Mouse (Mus musculus): ENCODE measurements around the gene Srd5a3.
"Not testable (repeated sequence)": the region's sequence is repeated elsewhere in the genome, so short reads cannot be mapped to it uniquely, and the experiment has no call there.

The Srd5a3 gene

DNA sequence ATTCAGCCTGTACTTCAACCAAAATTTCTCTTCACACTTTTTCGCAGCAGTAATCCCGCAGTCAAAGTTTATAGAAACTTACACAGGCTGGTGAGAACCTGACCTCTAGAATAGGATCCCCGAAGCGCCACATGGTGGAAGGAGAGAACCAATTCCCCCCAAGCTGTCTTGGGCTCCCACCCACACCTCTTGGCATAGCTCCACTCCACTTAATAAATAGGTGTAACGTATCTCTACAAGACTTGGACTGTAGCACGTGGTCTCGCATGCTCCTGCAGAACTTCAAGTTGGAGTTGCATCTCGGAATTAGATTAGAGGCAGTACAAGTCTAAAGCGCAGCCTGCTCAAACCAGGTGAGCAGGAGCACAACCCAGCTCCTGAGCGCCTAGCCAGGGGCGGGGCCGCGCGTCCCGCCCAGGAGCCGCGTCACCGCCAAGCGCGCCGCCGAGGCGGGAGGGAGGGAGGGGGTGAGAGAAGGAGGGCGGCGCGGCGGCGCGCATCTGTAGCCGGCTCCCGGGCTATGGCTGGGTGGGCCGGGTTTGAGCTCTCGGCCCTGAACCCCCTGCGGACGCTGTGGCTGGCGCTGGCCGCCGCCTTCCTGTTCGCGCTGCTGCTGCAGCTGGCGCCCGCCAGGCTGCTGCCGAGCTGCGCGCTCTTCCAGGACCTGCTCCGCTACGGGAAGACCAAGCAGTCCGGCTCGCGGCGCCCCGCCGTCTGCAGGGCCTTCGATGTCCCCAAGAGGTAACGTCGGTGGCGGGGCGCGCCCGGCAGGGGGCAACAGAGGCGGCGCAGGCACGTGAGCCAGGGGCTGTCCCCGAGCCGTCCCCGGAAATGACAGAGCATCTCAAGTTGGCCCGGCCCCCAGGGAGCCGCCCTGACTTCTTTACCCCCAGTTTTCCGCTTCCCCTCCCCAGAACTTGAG is at the start of gene Srd5a3:
Srd5a3 (plus strand) TSS at position 464 of the 922 bp plus-strand sequence.
- DNase-seq: peak; percentile 92 to 93

DNA sequence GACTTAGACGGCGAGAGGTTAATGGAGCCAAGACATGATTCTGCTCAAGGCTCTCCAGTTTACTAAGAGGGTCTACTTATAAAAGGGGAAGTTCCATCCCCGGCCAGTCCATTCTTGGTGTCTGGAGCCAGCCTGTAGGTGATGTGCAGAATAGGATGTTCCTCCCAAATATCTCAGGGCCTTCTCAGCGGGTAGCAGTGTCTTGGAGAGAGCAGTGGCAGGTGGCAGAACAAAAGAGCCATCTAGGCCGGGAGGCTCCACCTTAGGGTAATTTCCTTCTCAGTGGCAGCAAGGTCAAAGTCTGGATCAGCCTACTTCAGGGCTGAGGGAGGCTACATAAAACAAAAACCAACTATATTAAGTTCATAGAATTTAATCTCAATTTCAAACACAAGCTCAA is 36.3 kb upstream of the Srd5a3 start:
- DNase-seq: not testable (repeated sequence)

DNA sequence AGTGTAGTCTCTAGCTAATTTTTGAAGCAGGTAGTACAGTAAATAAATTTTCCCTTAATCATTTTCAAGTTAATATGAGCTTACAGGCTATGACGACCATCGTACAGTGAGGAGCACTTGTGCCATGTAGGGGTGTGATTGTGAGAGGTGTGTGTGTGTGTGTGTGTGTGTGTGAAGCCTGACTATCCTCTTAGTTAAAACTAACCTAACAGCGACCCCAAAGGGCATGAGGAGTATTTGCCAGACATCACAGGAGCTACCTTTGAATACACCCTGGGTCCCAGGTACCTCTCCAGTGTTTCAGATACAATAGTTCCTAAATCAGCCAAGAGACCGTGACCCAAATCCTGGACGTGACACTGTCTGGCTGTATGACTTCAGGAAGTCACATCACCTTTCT is 32.8 kb upstream of the Srd5a3 start:
- no peak for DNase-seq

DNA sequence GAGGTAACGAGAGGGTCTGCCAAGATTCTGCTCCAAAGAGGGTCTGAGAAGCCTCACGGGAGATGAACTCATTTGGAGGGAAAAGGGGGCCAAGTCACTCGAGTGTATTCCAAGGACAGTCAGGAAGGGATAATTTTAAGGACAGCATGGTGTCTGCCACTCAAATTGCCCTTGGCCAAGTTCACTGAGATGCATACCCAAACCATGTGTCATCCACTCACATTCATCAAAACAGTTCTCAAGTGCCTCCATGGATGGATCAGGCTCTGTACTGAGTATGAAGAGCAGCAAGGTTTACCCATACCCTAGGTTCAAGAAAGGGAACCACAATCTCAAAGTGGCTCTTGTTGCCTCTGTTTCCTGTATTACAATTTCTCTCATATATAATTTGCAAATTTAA is 31.6 kb upstream of the Srd5a3 start:
- peak in 1 of 2 experiments; percentile 35 for DNase-seq

DNA sequence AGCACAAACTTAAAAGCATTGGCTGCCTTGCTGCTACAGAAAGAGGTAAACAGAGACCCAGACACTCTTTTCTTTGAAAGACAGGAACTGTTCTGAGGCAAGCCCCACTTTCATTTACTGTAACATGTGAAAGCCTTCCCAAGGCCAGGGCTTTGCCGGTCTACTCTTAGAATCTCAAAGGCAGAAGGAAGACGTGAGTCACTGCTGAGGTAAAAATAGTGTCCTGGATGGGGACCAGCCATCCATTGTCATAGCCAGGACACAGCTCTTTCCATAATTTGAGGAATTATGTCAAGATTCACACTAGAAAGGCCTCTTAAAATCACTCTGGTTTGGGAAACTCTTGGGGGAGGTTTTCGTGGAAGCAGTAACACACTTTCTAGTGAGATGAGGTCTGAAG is 28.9 kb upstream of the Srd5a3 start:
- no peak for DNase-seq

DNA sequence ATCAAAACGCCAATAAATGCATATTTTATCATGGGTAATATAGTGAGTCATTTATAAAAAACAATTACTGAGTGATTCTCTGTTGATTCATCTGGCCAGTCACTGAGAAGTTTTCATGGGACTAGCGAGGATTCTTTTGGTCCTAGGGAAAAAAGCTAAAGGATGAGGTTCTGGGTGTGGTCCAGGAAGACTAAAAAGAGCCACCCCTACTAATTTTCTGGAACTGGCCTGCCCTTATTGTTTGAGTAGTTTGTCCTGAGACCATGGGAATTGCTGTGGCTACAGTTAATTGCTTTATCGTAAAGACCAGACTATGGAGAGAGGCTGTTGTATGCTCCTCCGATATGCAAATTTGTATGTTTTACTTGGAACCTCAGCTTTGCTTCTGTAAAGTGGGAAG is 28.1 kb upstream of the Srd5a3 start:
- no peak for DNase-seq

DNA sequence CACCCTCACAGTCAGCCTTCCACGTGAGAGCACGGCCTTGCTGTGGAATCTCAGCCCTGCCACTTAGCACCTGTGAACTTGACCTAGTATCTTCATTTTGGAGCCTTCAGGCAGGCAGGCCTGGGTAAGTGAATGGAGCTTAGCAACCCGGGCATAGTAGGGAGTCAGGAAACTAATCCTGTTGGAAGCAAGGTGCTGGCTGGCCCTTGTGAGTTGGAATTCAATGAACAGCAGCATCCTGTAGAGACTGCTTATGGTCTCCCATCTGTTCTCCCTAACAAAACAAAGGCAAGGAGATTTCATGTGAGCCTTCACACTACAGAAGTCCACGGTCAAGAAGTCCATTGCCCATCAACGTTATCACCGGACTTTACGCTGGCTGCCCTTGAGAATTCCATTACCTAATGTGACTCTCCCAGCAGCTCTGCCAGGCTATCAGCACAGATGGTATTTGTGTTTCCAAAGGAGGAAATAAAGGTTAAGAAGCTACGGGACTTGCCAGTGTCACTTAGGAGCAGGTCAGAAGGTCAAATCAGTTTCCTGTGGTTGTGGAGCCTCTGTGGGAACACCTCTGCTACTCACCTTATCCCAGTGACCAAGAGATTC is 24.5 kb upstream of the Srd5a3 start:
- DNase-seq: peak; percentile 49 to 51

DNA sequence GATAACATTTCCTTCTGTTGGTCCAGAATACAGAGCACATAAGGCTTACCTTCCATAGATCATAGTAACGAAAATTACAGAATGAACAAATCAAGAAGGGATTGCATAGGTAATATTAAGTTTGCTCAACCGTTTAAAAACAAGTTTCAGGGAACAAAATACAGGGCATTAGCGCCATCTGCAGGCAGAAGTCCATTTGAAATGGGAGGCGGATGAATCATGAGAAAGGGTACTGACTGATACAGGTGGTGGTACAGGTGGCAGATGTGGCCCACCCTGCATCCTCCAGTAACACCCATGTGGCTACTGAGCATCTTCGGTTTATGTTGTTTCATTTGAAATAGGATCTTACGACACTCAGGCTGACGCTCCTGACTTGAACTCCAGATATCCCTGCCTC is 21.6 kb upstream of the Srd5a3 start:
- peak; percentile 81 to 85 for DNase-seq

DNA sequence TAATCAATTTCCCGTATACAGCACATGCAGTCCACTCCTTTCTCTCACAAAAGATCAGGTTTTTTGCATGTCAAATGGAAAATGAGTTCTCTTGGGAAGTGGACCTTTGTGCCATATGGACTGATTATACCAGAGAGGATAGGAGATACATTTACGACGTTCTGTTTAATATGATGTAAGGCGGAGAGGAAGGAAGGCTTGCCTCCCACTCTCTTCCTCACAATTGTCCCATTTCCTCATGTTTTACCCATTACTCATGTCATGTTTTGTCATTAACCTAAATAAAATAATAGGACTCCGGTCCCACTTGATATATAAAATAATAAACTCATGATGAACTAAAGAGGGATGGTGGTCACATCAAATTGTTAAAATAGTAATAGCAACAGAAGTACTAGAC is 19.4 kb upstream of the Srd5a3 start:
- no peak for DNase-seq

DNA sequence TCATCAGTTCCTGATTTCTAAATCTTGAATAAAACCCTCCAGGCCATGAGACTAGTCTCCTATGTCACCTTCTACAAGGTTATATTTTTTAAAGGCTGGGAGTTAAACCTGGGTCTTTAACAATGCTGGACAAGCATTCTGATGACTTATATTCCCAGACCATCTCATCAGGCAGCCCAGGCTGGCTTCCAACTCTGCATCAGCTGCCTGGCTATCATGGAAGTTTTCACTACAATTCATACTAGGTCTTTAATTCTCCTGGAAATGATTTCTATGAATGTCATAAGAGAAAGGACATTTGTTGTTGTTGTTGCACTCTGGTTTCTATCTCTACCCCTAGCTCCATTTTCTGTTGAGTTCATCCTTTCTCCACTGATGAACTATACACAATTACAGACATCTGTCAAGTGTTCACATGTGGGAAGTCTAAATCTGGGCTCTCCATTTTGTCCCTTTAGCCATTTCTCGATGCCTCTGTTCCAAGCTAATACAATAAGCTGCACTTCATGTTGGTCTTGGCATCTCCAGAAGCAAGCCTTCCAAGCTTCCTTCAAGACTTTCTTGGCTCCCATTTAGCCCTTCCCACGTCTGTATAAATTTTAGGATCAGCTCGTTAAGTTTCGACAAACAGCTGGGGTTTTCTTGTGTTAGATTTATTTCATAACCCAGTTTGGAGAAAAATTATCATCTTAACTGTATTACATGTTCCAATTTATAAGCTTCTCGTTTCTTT is 12.3 kb upstream of the Srd5a3 start:
- DNase-seq: no peak

DNA sequence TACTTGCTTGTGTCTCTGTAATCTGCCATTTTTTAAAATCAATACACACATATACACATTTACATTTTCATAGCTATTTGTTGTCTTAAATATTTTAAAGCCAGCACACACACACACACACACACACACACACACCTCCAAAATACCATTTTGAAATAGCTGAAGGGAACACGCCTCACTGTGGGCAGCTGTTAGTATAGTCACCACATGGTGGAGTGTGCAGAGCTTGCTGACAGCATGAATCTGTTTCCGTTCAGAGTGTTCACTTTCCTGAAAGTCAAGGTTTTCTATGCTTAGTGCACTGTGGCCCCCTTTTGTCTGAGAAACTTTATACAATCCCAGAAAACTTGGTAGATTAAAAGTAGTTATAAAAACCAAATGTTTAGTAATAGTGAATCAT is 9.8 kb upstream of the Srd5a3 start:
- no peak for DNase-seq

DNA sequence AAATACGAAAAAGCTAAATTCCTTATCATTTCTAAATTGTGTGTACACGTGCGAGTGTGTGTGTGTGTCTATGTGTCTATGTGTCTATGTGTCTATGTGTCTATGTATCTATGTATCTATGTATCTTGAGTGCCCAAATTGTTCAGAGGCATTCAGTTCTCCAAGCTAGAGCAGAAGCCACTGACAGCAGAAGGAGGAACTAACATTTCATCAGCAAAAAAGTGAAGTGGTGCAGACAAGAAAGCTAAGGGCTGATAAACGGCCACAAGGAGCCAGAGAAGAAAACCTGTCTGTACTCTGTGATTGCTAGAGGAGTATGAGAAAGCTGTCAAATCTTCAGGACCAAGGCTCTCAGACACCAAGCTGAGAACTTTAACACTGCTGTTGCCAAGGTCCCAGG is 8.1 kb upstream of the Srd5a3 start:
- no peak for DNase-seq

DNA sequence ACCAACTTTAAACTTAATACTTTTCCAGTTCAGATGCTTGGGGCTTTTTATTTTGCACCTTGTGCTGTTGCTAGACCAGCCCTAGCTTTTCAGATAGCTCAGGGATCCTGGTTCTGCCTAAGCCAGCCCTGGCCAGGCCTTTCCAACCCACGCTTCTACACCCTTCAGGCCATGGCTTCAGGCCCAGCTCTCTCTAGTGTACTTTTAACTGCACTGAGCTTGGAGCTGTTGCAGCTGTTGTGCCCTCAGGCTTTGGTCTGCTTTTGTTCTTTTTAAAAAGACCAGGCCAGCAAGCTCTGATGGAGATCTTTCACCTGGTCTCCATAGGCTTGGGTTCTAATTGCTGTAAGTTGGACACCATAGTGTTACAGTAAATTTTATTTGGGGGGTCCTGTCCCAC is 4.4 kb upstream of the Srd5a3 start:
- DNase-seq: no peak

DNA sequence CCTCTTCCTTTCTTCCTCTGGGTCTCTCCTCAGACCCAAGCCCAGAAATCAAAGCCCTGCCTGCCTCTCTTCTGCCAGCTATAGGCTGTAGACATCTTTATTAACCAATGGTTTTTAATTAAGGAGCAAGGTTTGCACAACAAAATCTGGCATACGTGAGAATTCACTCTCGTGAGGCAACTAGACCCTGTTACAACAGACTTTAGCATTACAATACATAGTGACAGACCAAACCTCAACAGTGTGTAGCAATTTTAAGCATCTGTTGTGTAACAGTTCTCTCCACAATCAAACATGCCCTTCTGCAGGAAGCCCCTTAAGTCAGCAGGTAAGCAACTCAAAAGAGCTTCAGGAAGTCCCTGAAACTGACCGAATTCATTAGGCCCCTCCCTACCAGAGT is 3.8 kb upstream of the Srd5a3 start:
- no peak for DNase-seq

DNA sequence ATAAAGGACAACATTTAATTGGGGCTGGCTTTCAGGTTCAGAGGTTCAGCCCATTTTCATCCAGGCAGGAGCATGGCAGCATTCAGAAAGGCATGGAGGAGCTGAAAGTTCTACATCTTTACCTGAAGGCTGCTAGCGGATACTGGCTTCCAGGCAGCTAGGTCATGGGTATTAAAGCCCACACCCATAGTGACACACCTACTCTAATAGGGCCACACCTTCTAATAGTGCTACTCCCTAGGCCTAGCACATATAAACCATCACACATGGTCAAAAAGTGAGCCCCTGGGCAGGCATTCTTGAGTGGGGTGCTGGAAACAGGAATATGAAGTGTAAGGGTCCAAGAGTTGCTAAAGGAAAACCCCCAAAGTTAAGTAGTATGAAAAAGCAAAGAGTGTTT is 2.5 kb upstream of the Srd5a3 start:
- no peak for DNase-seq

DNA sequence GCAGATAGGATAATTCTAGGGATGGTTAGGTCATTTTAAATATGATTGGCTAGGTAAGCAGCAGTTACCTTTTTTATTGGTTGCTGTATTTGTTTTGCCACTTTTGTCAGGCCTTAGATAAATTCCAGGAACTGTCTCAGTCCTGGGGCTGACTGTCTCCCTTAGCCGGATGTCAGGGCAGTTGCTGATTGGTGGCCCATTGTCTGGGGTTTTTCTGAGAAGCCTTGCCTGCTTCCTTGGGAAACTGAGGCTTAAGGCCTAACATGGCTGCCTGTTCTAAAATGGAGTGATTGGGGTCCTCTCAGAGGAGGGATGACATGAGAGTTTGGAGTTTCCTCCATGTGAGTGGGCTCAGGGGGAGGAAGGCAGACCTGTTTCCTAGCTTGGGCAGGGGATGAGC is 2.0 kb upstream of the Srd5a3 start:
- DNase-seq: no peak

DNA sequence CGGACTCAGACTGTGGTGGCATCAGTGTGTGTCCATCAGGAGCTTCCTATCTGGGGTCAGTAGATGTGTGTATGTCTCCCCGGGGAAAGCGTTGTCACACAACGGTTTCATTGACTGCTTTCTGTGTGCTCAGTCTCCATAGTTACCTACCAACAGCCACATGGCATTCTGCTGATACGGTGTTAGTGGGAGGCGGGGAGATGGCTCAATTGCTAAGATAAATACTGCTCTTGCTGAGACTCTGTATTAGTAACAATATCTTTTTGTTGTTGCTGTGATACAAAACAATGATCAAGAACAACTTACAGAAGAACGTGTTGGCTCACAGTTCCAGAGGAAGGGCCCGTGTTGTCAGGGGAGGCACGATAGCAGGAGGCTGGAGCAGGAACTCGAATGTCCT is 1.6 kb upstream of the Srd5a3 start:
- no peak for DNase-seq

DNA sequence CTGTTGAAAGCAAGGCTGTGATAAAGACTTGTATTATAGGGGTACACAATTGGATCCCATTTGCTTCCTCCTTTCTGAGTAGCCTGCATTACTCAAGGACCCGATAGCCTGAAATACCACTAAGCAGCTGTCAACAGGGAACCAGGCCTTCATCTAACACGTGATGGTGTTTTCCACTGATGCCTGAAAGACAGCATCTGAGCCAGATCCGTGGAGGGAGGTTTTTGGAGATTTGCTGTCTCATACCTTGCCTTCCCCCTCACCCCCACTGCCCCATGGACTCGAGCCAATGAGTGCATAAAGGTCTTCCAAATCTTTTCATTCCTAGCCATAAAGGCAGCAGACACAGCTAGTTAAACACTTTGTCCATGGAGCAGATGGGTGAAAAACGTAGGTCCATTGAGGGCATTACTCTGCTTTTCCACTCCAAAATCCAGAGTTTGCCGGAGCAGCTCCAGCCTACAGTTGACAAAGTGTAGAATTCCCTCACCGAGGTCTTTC is 850 bp upstream of the Srd5a3 start:
- peak; percentile 34 to 39 for DNase-seq

DNA sequence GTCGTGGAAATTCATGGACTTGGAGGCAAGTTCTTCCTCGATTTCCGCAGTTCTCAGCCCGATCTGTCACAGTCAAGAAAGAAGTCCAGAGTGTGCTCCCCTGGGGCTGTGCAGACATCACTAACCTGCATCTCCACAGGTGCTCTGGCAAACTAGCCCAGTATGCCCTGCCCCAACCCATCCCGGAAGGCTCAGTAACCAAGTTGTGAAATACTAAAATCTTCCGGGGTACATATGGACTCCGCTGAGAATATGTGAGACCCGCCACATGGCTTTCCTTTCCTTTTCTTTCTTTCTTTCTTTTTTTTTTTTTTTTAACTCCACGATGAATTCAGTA is 627 bp downstream of the Srd5a3 start:
- no peak for DNase-seq

DNA sequence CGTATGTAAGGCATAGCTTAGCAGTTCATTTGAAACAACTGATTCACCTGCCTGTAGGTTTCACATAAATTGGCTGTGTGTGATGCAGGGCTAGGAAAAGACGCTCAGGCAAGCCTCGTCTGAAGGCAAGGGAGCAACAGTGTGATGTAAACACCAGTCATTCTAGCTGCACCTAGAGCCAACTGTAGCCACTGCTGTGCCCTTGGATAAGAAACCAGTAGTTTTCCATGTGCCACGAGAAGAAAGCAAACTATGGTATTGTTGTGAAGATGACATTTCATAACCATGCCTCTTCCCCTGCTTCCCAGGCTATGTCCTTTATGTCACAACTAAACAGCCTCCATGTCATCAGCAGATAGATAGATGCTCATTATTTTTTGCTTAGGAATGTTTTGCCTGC is 3.3 kb downstream of the Srd5a3 start:
- no peak for DNase-seq

DNA sequence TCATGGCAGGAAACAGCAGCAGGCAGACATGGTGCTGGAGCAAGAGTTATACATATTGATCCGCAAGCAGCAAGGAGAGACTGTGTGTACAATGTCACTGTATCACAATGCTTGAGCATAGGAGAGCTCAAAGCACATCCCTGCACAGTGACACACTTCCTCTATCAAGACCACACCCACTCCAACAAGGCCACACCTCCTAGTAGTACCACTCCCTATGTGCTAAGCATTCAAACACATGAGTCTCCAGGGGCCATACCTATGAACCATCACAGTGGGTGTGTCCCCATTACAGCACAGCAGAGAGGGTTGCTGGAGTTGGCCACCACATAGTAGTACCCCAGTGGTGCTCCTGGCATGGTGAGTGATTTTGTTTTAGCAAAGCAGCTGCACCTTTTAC is 6.3 kb downstream of the Srd5a3 start:
- no peak for DNase-seq

DNA sequence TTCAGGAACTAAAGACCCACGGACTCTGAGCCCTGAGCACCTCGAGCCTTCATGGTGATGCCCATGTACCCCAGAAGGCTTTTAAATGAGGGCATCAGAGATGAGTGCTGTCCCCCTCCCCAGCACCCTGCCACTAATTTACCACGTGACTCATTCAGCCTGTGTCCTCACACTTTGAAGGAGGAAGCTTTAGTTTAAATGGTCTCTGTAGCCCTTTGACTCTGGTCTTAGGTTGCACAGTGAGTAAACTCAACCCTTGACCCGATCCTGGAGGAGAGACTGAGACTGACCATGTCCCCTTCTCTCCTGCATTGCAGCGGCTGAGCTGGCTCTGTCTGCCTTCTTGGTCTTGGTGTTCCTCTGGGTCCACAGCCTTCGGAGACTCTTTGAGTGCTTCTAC is 9.4 kb downstream of the Srd5a3 start:
- DNase-seq: no peak

DNA sequence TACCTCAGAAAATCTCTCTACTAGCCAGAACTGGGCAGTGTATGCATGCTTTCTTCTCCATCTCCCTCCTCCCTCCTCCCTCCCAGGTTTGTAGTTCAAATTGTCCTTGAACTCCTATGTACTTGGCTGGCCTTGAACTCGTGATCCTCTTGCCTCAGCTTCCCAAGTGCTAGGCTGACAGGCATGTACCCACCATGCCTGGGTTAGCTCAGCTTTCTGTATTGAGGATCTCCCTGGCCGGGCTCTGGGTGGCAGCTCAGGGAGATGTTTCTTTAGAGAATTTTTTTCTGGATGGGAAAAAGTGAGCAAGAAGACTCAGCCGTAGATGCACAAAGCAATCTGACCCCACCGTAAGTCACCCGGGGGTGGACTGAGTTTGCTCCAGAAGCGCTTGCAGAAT is 12.9 kb downstream of the Srd5a3 start:
- no peak for DNase-seq

DNA sequence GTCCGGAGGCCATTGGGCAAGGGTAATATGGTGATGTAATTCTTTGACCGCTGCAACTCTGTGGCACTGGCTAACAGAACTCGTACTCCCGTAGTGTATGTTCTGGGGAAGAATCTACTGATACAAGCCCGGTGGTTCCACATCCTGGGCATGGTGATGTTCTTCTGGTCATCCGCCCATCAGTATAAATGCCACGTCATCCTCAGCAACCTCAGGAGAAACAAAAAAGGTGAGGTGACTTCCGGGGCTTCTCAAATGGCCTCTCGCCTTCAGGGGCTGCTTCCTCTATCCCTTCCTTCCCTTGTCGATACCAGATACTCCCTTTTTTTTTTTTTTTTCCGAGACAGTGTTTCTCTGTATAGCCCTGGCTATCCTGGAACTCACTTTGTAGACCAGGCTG is 13.4 kb downstream of the Srd5a3 start:
- no peak for DNase-seq
